Mouse (Mus musculus) bone marrow macrophage, adult 2 months (primary cell): Measurements from ENCODE around the gene Zfp629.

Experiments used
- CTCF ChIP-seq: IDR thresholded peaks from 2 replicates; pipeline ENCODE4 v1.5.1; 2012; ENCODE audit warnings: low read depth, mild to moderate bottlenecking, low read length, moderate library complexity
- POLR2A ChIP-seq: IDR thresholded peaks from 2 replicates; pipeline ENCODE4 v1.6.1; 2012; ENCODE audit warnings: mild to moderate bottlenecking, low read depth, low read length, borderline replicate concordance

DNA sequence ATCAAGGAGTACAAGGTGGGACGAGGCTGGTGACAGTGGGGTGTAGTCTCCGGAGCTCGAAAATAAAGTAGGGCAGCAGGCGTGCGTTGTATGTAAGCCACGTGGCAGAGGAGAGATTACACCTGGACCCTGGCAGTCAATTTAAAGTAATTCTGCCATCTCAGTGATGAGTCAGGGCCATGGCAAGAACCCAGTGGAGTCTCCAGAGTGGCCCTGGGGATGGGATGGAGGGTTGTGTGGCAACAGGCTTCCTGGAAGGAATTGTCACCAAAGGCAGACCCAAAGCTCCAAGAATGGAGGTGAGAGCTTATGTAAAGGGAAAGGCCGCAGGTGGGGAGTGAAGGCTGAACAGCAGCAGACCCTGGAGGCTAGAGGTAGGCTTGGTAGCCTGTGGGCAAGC, 15.0 kb downstream of the Zfp629 start:
- TF ChIP-seq CTCF: no peak
- TF ChIP-seq POLR2A: no peak
